Mouse (Mus musculus): ENCODE results near the gene Tor1a. TPM values are rescaled to one million over a fixed set of nuclear protein-coding genes. Genes with fewer than 3 reads are reported as not detected.
"Not testable (repeated sequence)": the region's sequence is repeated elsewhere in the genome, so short reads cannot be mapped to it uniquely, and the experiment has no call there.

Tor1a gene
- polyA plus RNA-seq, 1 experiment from 2014 or later = 71.6 TPM

GRCm38 (mm10) chr2:30920216-30920615 is 47.5 kb downstream of the Tor1a start:
- H3K36me3 ChIP-seq (ENCODE audit: insufficient read depth) = no peaks in the 10 kb centered on the region
- peaks cover 10% of the 10 kb centered on the region for H3K4me1 ChIP-seq (ENCODE audit: insufficient read depth)
- no peak for TF ChIP-seq CTCF (IDR thresholded peaks at IDR 0.05; ENCODE audit: low read depth)
- peak; percentile 45 for DNase-seq
- no peak for ATAC-seq (ENCODE audit: insufficient read depth)
- H3K27ac ChIP-seq (ENCODE audit: low read depth) = no peak overlapping the region
- H3K9ac ChIP-seq = no peak overlapping the region
- no peak overlapping the region for H3K4me2 ChIP-seq
- no peaks in the 10 kb centered on the region for H3K9me3 ChIP-seq (ENCODE audit: low read depth, low read length)
- H3K27me3 ChIP-seq (ENCODE audit: insufficient read depth, low read length) = no peaks in the 10 kb centered on the region
- no peak overlapping the region for H3K4me3 ChIP-seq (ENCODE audit: low read depth, low read length)
- WGBS = 35% methylated on average over 7 of the region's 7 CpGs

- no peak for TF ChIP-seq CTCF (IDR thresholded peaks at IDR 0.05; ENCODE audit: low read depth)
- H3K9ac ChIP-seq = no peak overlapping the region
- no peaks in the 10 kb centered on the region for H3K36me3 ChIP-seq (ENCODE audit: insufficient read depth)
- H3K4me2 ChIP-seq = no peak overlapping the region
- H3K4me3 ChIP-seq (ENCODE audit: low read depth, low read length) = no peak overlapping the region
- H3K4me1 ChIP-seq (ENCODE audit: insufficient read depth) = peaks cover 10% of the 10 kb centered on the region
- DNase-seq (peak; percentile 40), ATAC-seq (ENCODE audit: insufficient read depth) (peak; percentile 48; the same call in 1 of the 2 replicates)
- peak overlapping the region; percentile 22; the same call in 1 of the 2 replicates for H3K27ac ChIP-seq (ENCODE audit: low read depth)
- H3K27me3 ChIP-seq (ENCODE audit: insufficient read depth, low read length) = no peaks in the 10 kb centered on the region
- no peaks in the 10 kb centered on the region for H3K9me3 ChIP-seq (ENCODE audit: low read depth, low read length)
- WGBS = 34% methylated on average over 8 of the region's 8 CpGs
Observed at GRCm38 (mm10) chr2:30918780-30919329, 48.9 kb downstream of the Tor1a start.

DNA sequence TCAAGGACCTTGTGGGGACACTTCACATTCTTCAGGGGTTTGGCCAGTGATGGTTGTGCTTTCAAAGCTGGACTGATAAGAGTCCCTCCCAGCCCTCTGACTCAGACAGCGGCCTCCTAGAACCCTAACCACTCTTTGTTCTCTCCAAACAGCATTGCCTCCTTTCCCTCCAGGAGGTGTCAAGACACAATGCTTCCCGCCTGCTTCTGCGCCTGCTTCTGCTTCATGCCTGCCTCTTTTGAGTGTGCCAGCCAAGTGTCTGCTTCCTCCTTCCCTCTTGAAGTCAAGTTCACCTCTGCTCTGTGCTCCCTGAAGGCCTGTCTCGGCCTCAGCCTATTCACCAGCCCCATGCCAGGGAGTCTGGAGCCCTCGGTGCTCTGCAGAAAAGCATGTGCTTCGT is 49.6 kb downstream of the Tor1a start:
- Histone ChIP-seq H3K4me1 (ENCODE audit: insufficient read depth) (peaks cover 10% of the 10 kb centered on the region), H3K4me3 (ENCODE audit: low read depth, low read length) (no peak overlapping the region), H3K9me3 (ENCODE audit: low read depth, low read length) (no peaks in the 10 kb centered on the region), H3K27ac (ENCODE audit: low read depth) (peak overlapping the region; percentile 22; the same call in 1 of the 2 replicates), H3K9ac (no peak overlapping the region), H3K27me3 (ENCODE audit: insufficient read depth, low read length) (no peaks in the 10 kb centered on the region), H3K4me2 (no peak overlapping the region), H3K36me3 (ENCODE audit: insufficient read depth) (no peaks in the 10 kb centered on the region)
- DNase-seq (no peak), ATAC-seq (ENCODE audit: insufficient read depth) (no peak)
- no peak for TF ChIP-seq CTCF (IDR thresholded peaks at IDR 0.05; ENCODE audit: low read depth)
- WGBS = 51% methylated on average over 6 of the region's 6 CpGs

GRCm38 (mm10) chr2:30917649-30918048 is 50.1 kb downstream of the Tor1a start:
- no peak overlapping the region for H3K27ac ChIP-seq (ENCODE audit: low read depth)
- H3K9me3 ChIP-seq (ENCODE audit: low read depth, low read length) = no peaks in the 10 kb centered on the region
- no peak overlapping the region for H3K4me3 ChIP-seq (ENCODE audit: low read depth, low read length)
- 84% methylated on average over 7 of the region's 7 CpGs for WGBS
- H3K9ac ChIP-seq = no peak overlapping the region
- peaks cover 13% of the 10 kb centered on the region for H3K4me1 ChIP-seq (ENCODE audit: insufficient read depth)
- H3K4me2 ChIP-seq = no peak overlapping the region
- H3K36me3 ChIP-seq (ENCODE audit: insufficient read depth) = no peaks in the 10 kb centered on the region
- H3K27me3 ChIP-seq (ENCODE audit: insufficient read depth, low read length) = no peaks in the 10 kb centered on the region
- no peak for ATAC-seq (ENCODE audit: insufficient read depth)
- no peak for DNase-seq
- no peak for TF ChIP-seq CTCF (IDR thresholded peaks at IDR 0.05; ENCODE audit: low read depth)

DNA sequence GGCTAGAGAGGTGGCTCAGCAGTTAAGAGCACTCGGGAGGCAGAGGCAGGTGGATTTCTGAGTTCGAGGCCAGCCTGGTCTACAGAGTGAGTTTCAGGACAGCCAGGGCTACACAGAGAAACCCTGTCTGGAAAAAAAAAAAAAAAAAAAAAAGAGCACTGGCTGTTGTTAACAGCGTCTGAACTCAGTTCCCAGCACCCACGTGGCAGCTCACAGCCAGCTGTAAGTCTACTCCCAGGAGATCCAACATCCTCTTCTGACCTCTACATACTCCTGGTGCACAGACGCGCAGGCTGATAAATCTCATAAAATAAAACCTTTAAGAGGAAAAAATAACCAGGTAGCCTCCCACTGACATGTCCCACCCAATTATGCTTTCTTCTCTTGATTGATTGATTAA is 51.8 kb downstream of the Tor1a start:
- not testable (repeated sequence) for H3K27ac ChIP-seq (ENCODE audit: low read depth); H3K27me3 ChIP-seq (ENCODE audit: insufficient read depth, low read length); H3K9me3 ChIP-seq (ENCODE audit: low read depth, low read length); ATAC-seq (ENCODE audit: insufficient read depth); H3K4me3 ChIP-seq (ENCODE audit: low read depth, low read length); H3K9ac ChIP-seq; DNase-seq; H3K4me2 ChIP-seq; H3K36me3 ChIP-seq (ENCODE audit: insufficient read depth)
- WGBS = 72% methylated on average over 6 of the region's 6 CpGs
- peaks cover 21% of the 10 kb centered on the region for H3K4me1 ChIP-seq (ENCODE audit: insufficient read depth)

GRCm38 (mm10) chr2:30915376-30915775 is 52.4 kb downstream of the Tor1a start:
- ATAC-seq (ENCODE audit: insufficient read depth) = no peak
- TF ChIP-seq CTCF (IDR thresholded peaks at IDR 0.05; ENCODE audit: low read depth) = no peak
- DNase-seq = no peak
- no peaks in the 10 kb centered on the region for H3K27me3 ChIP-seq (ENCODE audit: insufficient read depth, low read length)
- no peak overlapping the region for H3K4me3 ChIP-seq (ENCODE audit: low read depth, low read length)
- peaks cover 21% of the 10 kb centered on the region for H3K4me1 ChIP-seq (ENCODE audit: insufficient read depth)
- 80% methylated on average over 5 of the region's 5 CpGs for WGBS
- H3K4me2 ChIP-seq = no peak overlapping the region
- H3K36me3 ChIP-seq (ENCODE audit: insufficient read depth) = no peaks in the 10 kb centered on the region
- no peak overlapping the region for H3K27ac ChIP-seq (ENCODE audit: low read depth)
- H3K9me3 ChIP-seq (ENCODE audit: low read depth, low read length) = no peaks in the 10 kb centered on the region
- H3K9ac ChIP-seq = no peak overlapping the region

- WGBS = 58% methylated on average over 3 of the region's 3 CpGs
- no peak for TF ChIP-seq CTCF (IDR thresholded peaks at IDR 0.05; ENCODE audit: low read depth)
- Histone ChIP-seq H3K4me2 (no peak overlapping the region), H3K27me3 (ENCODE audit: insufficient read depth, low read length) (no peaks in the 10 kb centered on the region), H3K4me1 (ENCODE audit: insufficient read depth) (peaks cover 21% of the 10 kb centered on the region), H3K36me3 (ENCODE audit: insufficient read depth) (no peaks in the 10 kb centered on the region), H3K4me3 (ENCODE audit: low read depth, low read length) (no peak overlapping the region), H3K27ac (ENCODE audit: low read depth) (no peak overlapping the region), H3K9me3 (ENCODE audit: low read depth, low read length) (no peaks in the 10 kb centered on the region), H3K9ac (no peak overlapping the region)
- DNase-seq = no peak
- ATAC-seq (ENCODE audit: insufficient read depth) = no peak
Observed at GRCm38 (mm10) chr2:30914836-30915235, 52.9 kb downstream of the Tor1a start.
